Mouse (Mus musculus) heart, embryonic 16.5 days (tissue): ENCODE measurements at regions not wholly inside any gene's neighbourhood (a gene's known extent, or its start where the extent isn't known, plus 50 kb on each side); places are given as distances from the start of the nearest gene placed in this dataset.

Experiments used
- ATAC-seq: fragments of 200-750 bp; cut with Nextera tagmentation; replicated peaks from 2 replicates; pipeline ENCODE4 v1.8.0; 2017; ENCODE audit warnings: moderate number of reproducible peaks; ENCODE audit not compliant: insufficient read depth, low FRiP score; ENCODE audit errors: extremely low read depth
- H3K27ac ChIP-seq: fragments of 300-500 bp; sonication (generic); 2 replicates; pipeline ENCODE4 v1.5.1; 2014; ENCODE audit warnings: mild to moderate bottlenecking, low read length, control low read depth, moderate library complexity
- H3K27me3 ChIP-seq: fragments of 300-500 bp; sonication (generic); 2 replicates; pipeline ENCODE4 v1.6.1; 2014; ENCODE audit warnings: low read length, mixed read lengths; ENCODE audit not compliant: control insufficient read depth, insufficient read depth
- H3K36me3 ChIP-seq: fragments of 300-500 bp; sonication (generic); 2 replicates; pipeline ENCODE4 v1.6.1; 2014; ENCODE audit not compliant: control insufficient read depth, insufficient read depth
- H3K4me1 ChIP-seq: fragments of 300-500 bp; sonication (generic); 2 replicates; pipeline ENCODE4 v1.6.1; 2014; ENCODE audit warnings: low read length, mixed read lengths; ENCODE audit not compliant: control insufficient read depth, insufficient read depth
- H3K4me2 ChIP-seq: fragments of 300-500 bp; sonication (generic); 2 replicates; pipeline ENCODE4 v1.6.1; 2014; ENCODE audit warnings: low read depth, mild to moderate bottlenecking, control low read depth, low read length
- H3K4me3 ChIP-seq: fragments of 300-500 bp; sonication (generic); 2 replicates; pipeline ENCODE4 v1.5.1; 2014; ENCODE audit warnings: mild to moderate bottlenecking, control low read depth, low read length
- H3K9ac ChIP-seq: fragments of 300-500 bp; sonication (generic); 2 replicates; pipeline ENCODE4 v1.6.1; 2014; ENCODE audit warnings: low read length, control low read depth
- H3K9me3 ChIP-seq: fragments of 300-500 bp; sonication (generic); replicated peaks from 2 replicates; pipeline ENCODE4 v1.6.1; 2016; ENCODE audit warnings: low read length; ENCODE audit not compliant: control insufficient read depth
- WGBS: fragments of 180-500 bp; shearing (Covaris S2); extraction: QIAGEN DNeasy Blood & Tissue Kit; methylation state at CpG from one replicate; pipeline ENCODE4 v1.1.7; 2014; 5-methylcytosine and 5-hydroxymethylcytosine counted together

GRCm38 (mm10) chr12:9091951-9092350, 62.2 kb downstream of the Ttc32 start:
- Histone ChIP-seq H3K9ac (no peak overlapping the region), H3K27ac (no peak overlapping the region), H3K27me3 (no peaks in the 10 kb centered on the region), H3K9me3 (no peaks in the 10 kb centered on the region), H3K4me2 (no peak overlapping the region), H3K36me3 (no peaks in the 10 kb centered on the region), H3K4me1 (0 out of 2 replicates have a peak, but pooled peaks cover 5% of the 10 kb centered on the region), H3K4me3 (no peak overlapping the region)
- 68% methylated on average over 6 of the region's 6 CpGs for WGBS
- ATAC-seq = peak; percentile 23; the same call in 1 of the 2 replicates

- Histone ChIP-seq H3K27ac (no peak overlapping the region), H3K4me2 (no peak overlapping the region), H3K9ac (no peak overlapping the region), H3K36me3 (no peaks in the 10 kb centered on the region), H3K9me3 (no peaks in the 10 kb centered on the region), H3K4me3 (no peak overlapping the region), H3K27me3 (no peaks in the 10 kb centered on the region), H3K4me1 (0 out of 2 replicates have a peak, but pooled peaks cover 3% of the 10 kb centered on the region)
- no peak for ATAC-seq
These were observed 65.3 kb downstream of the Ttc32 start for GRCm38 (mm10) chr12:9095061-9095460.

GRCm38 (mm10) chr12:9106416-9106815, 76.6 kb downstream of the Ttc32 start:
- H3K4me2 ChIP-seq = no peak overlapping the region
- no peaks in the 10 kb centered on the region for H3K9me3 ChIP-seq
- no peak for ATAC-seq
- H3K9ac ChIP-seq = no peak overlapping the region
- WGBS = 34% methylated on average over 3 of the region's 3 CpGs
- no peaks in the 10 kb centered on the region for H3K4me1 ChIP-seq
- no peak overlapping the region for H3K4me3 ChIP-seq
- H3K36me3 ChIP-seq = no peaks in the 10 kb centered on the region
- no peak overlapping the region for H3K27ac ChIP-seq
- no peaks in the 10 kb centered on the region; the same call in 1 of the 2 replicates for H3K27me3 ChIP-seq

GRCm38 (mm10) chr12:9109806-9110205, 80.0 kb downstream of the Ttc32 start:
- no peaks in the 10 kb centered on the region for H3K4me1 ChIP-seq
- no peaks in the 10 kb centered on the region for H3K36me3 ChIP-seq
- no peak overlapping the region for H3K4me2 ChIP-seq
- ATAC-seq = no peak
- H3K9me3 ChIP-seq = no peaks in the 10 kb centered on the region
- H3K4me3 ChIP-seq = no peak overlapping the region
- 77% methylated on average over 7 of the region's 7 CpGs for WGBS
- no peaks in the 10 kb centered on the region; the same call in 1 of the 2 replicates for H3K27me3 ChIP-seq
- H3K27ac ChIP-seq = no peak overlapping the region
- H3K9ac ChIP-seq = no peak overlapping the region

DNA sequence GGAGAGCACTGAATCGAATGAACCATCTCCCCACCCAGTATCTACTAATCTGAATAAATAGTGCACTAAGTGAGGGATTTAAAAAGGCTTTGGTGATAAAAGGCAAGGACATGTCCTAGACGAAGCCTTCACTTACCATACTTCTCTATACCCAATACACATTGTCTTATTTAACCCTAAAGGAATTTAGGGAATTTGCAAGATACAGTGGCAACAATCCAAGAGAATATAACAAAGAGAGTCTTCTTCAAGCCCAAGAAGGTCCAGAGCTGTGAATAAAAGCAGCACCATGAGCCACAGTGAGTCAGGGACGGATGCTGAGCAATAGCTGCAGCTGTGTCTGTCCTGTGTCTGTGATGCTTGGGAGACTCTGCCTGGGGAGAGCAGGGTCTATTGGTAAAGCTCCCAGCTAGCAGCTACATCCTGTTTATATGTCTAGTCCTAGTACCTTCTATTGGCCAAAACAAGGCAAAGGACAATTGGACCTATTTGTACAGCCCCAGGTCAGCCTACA, 82.4 kb downstream of the Ttc32 start:
- no peak for ATAC-seq
- 57% methylated on average over 3 of the region's 3 CpGs for WGBS
- Histone ChIP-seq H3K9ac (no peak overlapping the region), H3K4me1 (no peaks in the 10 kb centered on the region), H3K9me3 (no peaks in the 10 kb centered on the region), H3K4me3 (no peak overlapping the region), H3K36me3 (no peaks in the 10 kb centered on the region), H3K4me2 (no peak overlapping the region), H3K27me3 (no peaks in the 10 kb centered on the region; the same call in 1 of the 2 replicates), H3K27ac (no peak overlapping the region)

- H3K36me3 ChIP-seq = no peaks in the 10 kb centered on the region
- H3K27me3 ChIP-seq = no peaks in the 10 kb centered on the region
- H3K4me3 ChIP-seq = no peak overlapping the region
- H3K27ac ChIP-seq = no peak overlapping the region
- WGBS = 75% methylated on average over 6 of the region's 6 CpGs
- H3K4me1 ChIP-seq = no peaks in the 10 kb centered on the region
- no peaks in the 10 kb centered on the region for H3K9me3 ChIP-seq
- no peak overlapping the region for H3K4me2 ChIP-seq
- H3K9ac ChIP-seq = no peak overlapping the region
- no peak; the same call in 1 of the 2 replicates for ATAC-seq
These were observed 83.9 kb downstream of the Ttc32 start for GRCm38 (mm10) chr12:9113652-9114051.

GRCm38 (mm10) chr12:9114061-9114460, 84.3 kb downstream of the Ttc32 start:
- Histone ChIP-seq H3K27ac (no peak overlapping the region), H3K4me1 (no peaks in the 10 kb centered on the region), H3K36me3 (no peaks in the 10 kb centered on the region), H3K4me2 (no peak overlapping the region), H3K9me3 (no peaks in the 10 kb centered on the region), H3K9ac (no peak overlapping the region), H3K27me3 (no peaks in the 10 kb centered on the region), H3K4me3 (no peak overlapping the region)
- 56% methylated on average over 1 of the region's 1 CpGs for WGBS
- no peak for ATAC-seq

GRCm38 (mm10) chr12:9118576-9118975, 88.8 kb downstream of the Ttc32 start:
- no peak overlapping the region for H3K27ac ChIP-seq
- no peak overlapping the region for H3K9ac ChIP-seq
- no peaks in the 10 kb centered on the region for H3K27me3 ChIP-seq
- WGBS = 59% methylated on average over 2 of the region's 2 CpGs
- no peak overlapping the region for H3K4me3 ChIP-seq
- H3K4me2 ChIP-seq = no peak overlapping the region
- H3K4me1 ChIP-seq = peaks cover 3% of the 10 kb centered on the region; the same call in 1 of the 2 replicates
- no peaks in the 10 kb centered on the region for H3K9me3 ChIP-seq
- ATAC-seq = no peak
- H3K36me3 ChIP-seq = no peaks in the 10 kb centered on the region

- Histone ChIP-seq H3K4me1 (peaks cover 14% of the 10 kb centered on the region), H3K27me3 (no peaks in the 10 kb centered on the region), H3K36me3 (no peaks in the 10 kb centered on the region), H3K9ac (no peak overlapping the region), H3K27ac (no peak overlapping the region), H3K4me2 (no peak overlapping the region), H3K4me3 (no peak overlapping the region), H3K9me3 (no peaks in the 10 kb centered on the region)
- WGBS = 78% methylated on average over 10 of the region's 10 CpGs
- no peak for ATAC-seq
These were observed 98.2 kb downstream of the Ttc32 start for GRCm38 (mm10) chr12:9127931-9128550.
